Mouse (Mus musculus): ENCODE results near the gene Ip6k1. TPM values are rescaled to one million over a fixed set of nuclear protein-coding genes. Genes with fewer than 3 reads are reported as not detected.

Ip6k1 gene
- polyA plus RNA-seq, 1 experiment: 30.8 TPM

- TF ChIP-seq MYOD1 (IDR thresholded peaks at IDR 0.05; ENCODE audit: control insufficient read depth, insufficient read length, low read depth) (no peak), CTCF (IDR thresholded peaks at IDR 0.05; ENCODE audit: control insufficient read depth, insufficient read depth, insufficient read length) (no peak), USF1 (IDR thresholded peaks at IDR 0.05; ENCODE audit: low read depth) (no peak), CEBPB (IDR thresholded peaks at IDR 0.05; ENCODE audit: low read depth) (no peak), MYOG (IDR thresholded peaks at IDR 0.05; ENCODE audit: control insufficient read depth, extremely low read depth, insufficient read length) (no peak), FOSL1 (IDR thresholded peaks at IDR 0.05; ENCODE audit: insufficient read depth, low read length, poor library complexity, severe bottlenecking) (no peak), MAX (IDR thresholded peaks at IDR 0.05) (no peak)
- H3ac ChIP-seq (ENCODE audit: control insufficient read depth, insufficient read length, low read depth): peak overlapping the region; percentile 89
- no peaks in the 10 kb centered on the region for H3K27me3 ChIP-seq (ENCODE audit: control insufficient read depth, insufficient read depth, insufficient read length)
- H3K79me3 ChIP-seq (ENCODE audit: low read depth): peaks cover 1% of the 10 kb centered on the region
- H3K36me3 ChIP-seq (ENCODE audit: control insufficient read depth, insufficient read depth): peaks cover 17% of the 10 kb centered on the region
- peak overlapping the region; percentile 66 for H3K4me3 ChIP-seq (ENCODE audit: insufficient read depth, poor library complexity, severe bottlenecking)
- peaks cover 12% of the 10 kb centered on the region for H3K79me2 ChIP-seq (ENCODE audit: control insufficient read depth, insufficient read depth)
Measured at GRCm38 (mm10) chr9:108049561-108050251, 47.4 kb downstream of the Ip6k1 start.

GRCm38 (mm10) chr9:108051184-108051930, 49.1 kb downstream of the Ip6k1 start:
- H3K79me2 ChIP-seq (ENCODE audit: control insufficient read depth, insufficient read depth): peaks cover 12% of the 10 kb centered on the region
- H3K27me3 ChIP-seq (ENCODE audit: control insufficient read depth, insufficient read depth, insufficient read length): no peaks in the 10 kb centered on the region
- H3K4me3 ChIP-seq (ENCODE audit: insufficient read depth, poor library complexity, severe bottlenecking): no peak overlapping the region
- H3K36me3 ChIP-seq (ENCODE audit: control insufficient read depth, insufficient read depth): peaks cover 13% of the 10 kb centered on the region
- peaks cover 1% of the 10 kb centered on the region for H3K79me3 ChIP-seq (ENCODE audit: low read depth)
- TF ChIP-seq FOSL1 (IDR thresholded peaks at IDR 0.05; ENCODE audit: insufficient read depth, low read length, poor library complexity, severe bottlenecking) (no peak), MYOG (IDR thresholded peaks at IDR 0.05; ENCODE audit: control insufficient read depth, extremely low read depth, insufficient read length) (no peak), CEBPB (IDR thresholded peaks at IDR 0.05; ENCODE audit: low read depth) (no peak), MYOD1 (IDR thresholded peaks at IDR 0.05; ENCODE audit: control insufficient read depth, insufficient read length, low read depth) (no peak), USF1 (IDR thresholded peaks at IDR 0.05; ENCODE audit: low read depth) (no peak), MAX (IDR thresholded peaks at IDR 0.05) (no peak), CTCF (IDR thresholded peaks at IDR 0.05; ENCODE audit: control insufficient read depth, insufficient read depth, insufficient read length) (no peak)
- H3ac ChIP-seq (ENCODE audit: control insufficient read depth, insufficient read length, low read depth): no peak overlapping the region

DNA sequence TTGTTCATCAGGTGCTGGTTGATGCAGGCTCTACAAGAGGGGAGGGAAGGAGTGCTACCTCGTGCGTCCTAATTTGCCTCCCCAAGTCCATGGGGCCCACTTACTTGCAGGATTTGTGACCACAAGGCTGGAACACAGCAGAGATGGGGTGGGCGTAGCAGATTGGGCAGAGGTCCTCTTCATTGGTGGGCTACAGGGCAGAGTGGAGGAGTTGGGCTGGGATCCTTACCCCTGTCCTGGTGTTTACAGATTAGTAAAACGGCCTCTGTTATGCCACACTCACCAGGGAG, 49.6 kb downstream of the Ip6k1 start:
- H3K4me3 ChIP-seq (ENCODE audit: insufficient read depth, poor library complexity, severe bottlenecking): no peak overlapping the region

DNA sequence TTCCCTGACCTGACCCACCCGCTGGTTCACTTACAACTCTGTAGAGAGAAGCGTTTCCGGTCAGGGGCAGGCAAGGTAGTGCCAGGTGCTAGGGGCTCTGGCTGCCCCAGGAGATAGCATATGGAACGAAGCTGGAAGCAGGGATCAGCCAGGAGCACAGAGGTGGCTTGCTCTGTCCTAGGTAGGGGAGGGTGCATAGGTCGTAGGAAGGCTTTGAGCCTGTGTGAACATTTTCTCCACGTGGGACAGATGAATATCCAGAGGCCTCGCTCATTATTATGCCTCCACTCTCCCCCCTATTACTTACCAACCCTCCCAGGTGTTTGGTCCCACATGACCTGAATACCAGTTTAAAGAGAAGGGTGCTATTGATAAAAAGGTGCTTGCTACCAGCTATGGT, 50.1 kb downstream of the Ip6k1 start:
- Histone ChIP-seq H3K36me3 (ENCODE audit: control insufficient read depth, insufficient read depth) (peaks cover 13% of the 10 kb centered on the region), H3K27me3 (ENCODE audit: control insufficient read depth, insufficient read depth, insufficient read length) (no peaks in the 10 kb centered on the region), H3ac (ENCODE audit: control insufficient read depth, insufficient read length, low read depth) (no peak overlapping the region), H3K4me3 (ENCODE audit: insufficient read depth, poor library complexity, severe bottlenecking) (no peak overlapping the region), H3K79me2 (ENCODE audit: control insufficient read depth, insufficient read depth) (peaks cover 12% of the 10 kb centered on the region), H3K79me3 (ENCODE audit: low read depth) (peaks cover 1% of the 10 kb centered on the region)
- TF ChIP-seq MAX (IDR thresholded peaks at IDR 0.05) (no peak), FOSL1 (IDR thresholded peaks at IDR 0.05; ENCODE audit: insufficient read depth, low read length, poor library complexity, severe bottlenecking) (no peak), CTCF (IDR thresholded peaks at IDR 0.05; ENCODE audit: control insufficient read depth, insufficient read depth, insufficient read length) (no peak)

More for the DNA sequence above, 49.6 kb downstream of the Ip6k1 start:
- peaks cover 1% of the 10 kb centered on the region for H3K79me3 ChIP-seq (ENCODE audit: low read depth)
- peaks cover 12% of the 10 kb centered on the region for H3K79me2 ChIP-seq (ENCODE audit: control insufficient read depth, insufficient read depth)
- no peak overlapping the region for H3ac ChIP-seq (ENCODE audit: control insufficient read depth, insufficient read length, low read depth)
- TF ChIP-seq USF1 (IDR thresholded peaks at IDR 0.05; ENCODE audit: low read depth) (no peak), CTCF (IDR thresholded peaks at IDR 0.05; ENCODE audit: control insufficient read depth, insufficient read depth, insufficient read length) (no peak), CEBPB (IDR thresholded peaks at IDR 0.05; ENCODE audit: low read depth) (no peak), MAX (IDR thresholded peaks at IDR 0.05) (no peak), MYOG (IDR thresholded peaks at IDR 0.05; ENCODE audit: control insufficient read depth, extremely low read depth, insufficient read length) (no peak), FOSL1 (IDR thresholded peaks at IDR 0.05; ENCODE audit: insufficient read depth, low read length, poor library complexity, severe bottlenecking) (no peak), MYOD1 (IDR thresholded peaks at IDR 0.05; ENCODE audit: control insufficient read depth, insufficient read length, low read depth) (no peak)
- no peaks in the 10 kb centered on the region for H3K27me3 ChIP-seq (ENCODE audit: control insufficient read depth, insufficient read depth, insufficient read length)
- H3K36me3 ChIP-seq (ENCODE audit: control insufficient read depth, insufficient read depth): peaks cover 13% of the 10 kb centered on the region

DNA sequence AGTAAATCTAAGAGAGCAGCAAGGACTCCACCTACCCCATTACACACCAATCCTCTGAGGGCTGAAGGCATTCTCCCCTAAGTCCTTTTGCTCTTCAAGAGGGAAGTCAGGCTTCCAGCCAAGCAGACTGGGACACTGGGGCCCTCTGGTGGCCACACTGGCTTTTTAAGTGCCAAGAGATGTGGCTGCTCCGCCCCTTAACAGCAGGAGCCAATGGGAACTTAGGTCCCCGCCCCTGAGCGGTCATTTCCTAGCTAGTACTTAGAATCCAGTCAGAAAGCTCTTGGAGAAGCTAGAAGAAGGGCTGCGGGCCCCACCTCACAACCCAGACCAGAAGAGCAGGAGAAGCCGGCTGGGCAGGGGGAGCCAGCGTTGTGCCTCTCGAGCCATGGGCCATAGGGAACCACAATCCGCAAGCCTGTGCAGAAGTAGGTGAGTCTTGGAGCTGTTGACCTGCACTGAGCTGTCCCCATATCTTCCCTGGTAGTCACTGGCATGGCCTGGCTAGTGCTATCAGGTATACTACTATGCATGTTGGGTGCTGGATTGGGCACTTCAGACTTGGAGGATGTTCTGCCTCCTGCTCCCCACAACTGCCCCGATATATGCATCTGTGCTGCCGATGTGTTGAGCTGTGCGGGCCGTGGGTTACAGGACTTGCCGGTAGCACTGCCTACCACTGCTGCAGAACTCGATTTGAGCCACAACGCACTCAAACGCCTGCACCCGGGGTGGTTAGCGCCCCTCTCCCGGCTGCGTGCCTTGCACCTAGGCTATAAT, 50.8 kb downstream of the Ip6k1 start, which contains the start of gene Amigo3:
TSS of gene Amigo3 (plus strand) at position 275 of the 780 bp plus-strand sequence.
- H3K79me3 ChIP-seq (ENCODE audit: low read depth): peaks cover 1% of the 10 kb centered on the region
- H3ac ChIP-seq (ENCODE audit: control insufficient read depth, insufficient read length, low read depth): no peak within 1 kb of the TSS
- no peak within 1 kb of the TSS for H3K4me3 ChIP-seq (ENCODE audit: insufficient read depth, poor library complexity, severe bottlenecking)
- H3K27me3 ChIP-seq (ENCODE audit: control insufficient read depth, insufficient read depth, insufficient read length): no peaks in the 10 kb centered on the region
- H3K36me3 ChIP-seq (ENCODE audit: control insufficient read depth, insufficient read depth): peaks cover 13% of the 10 kb centered on the region
- peaks cover 12% of the 10 kb centered on the region for H3K79me2 ChIP-seq (ENCODE audit: control insufficient read depth, insufficient read depth)
- TF ChIP-seq CEBPB (IDR thresholded peaks at IDR 0.05; ENCODE audit: low read depth) (no peak), FOSL1 (IDR thresholded peaks at IDR 0.05; ENCODE audit: insufficient read depth, low read length, poor library complexity, severe bottlenecking) (no peak), USF1 (IDR thresholded peaks at IDR 0.05; ENCODE audit: low read depth) (no peak), CTCF (IDR thresholded peaks at IDR 0.05; ENCODE audit: control insufficient read depth, insufficient read depth, insufficient read length) (peak; percentile 63), MYOD1 (IDR thresholded peaks at IDR 0.05; ENCODE audit: control insufficient read depth, insufficient read length, low read depth) (no peak), MYOG (IDR thresholded peaks at IDR 0.05; ENCODE audit: control insufficient read depth, extremely low read depth, insufficient read length) (no peak), MAX (IDR thresholded peaks at IDR 0.05) (no peak)

Measured in C2C12 (cell line).